1 mouse cellular context compared by ENCODE assay signal in genomic region chr2:180025135-180025860, GRCm38 (mm10).
TF ChIP-seq lines count a peak whose summit lies in the region.

No protein-coding gene starts in this region.

TF ChIP-seq in myocyte, 11 proteins besides CTCF, POLR2A, EP300 and RAD21 (continued from another document):
- no peak for TF ChIP-seq TCF12 (IDR thresholded peaks at IDR 0.05; ENCODE audit: insufficient read depth, poor library complexity, severe bottlenecking)
